Mouse (Mus musculus) intestine, postnatal 0 days (tissue): ENCODE measurements at regions not wholly inside any gene's neighbourhood (a gene's known extent, or its start where the extent isn't known, plus 50 kb on each side); places are given as distances from the start of the nearest gene placed in this dataset.

Experiments used
- ATAC-seq: fragments of 200-750 bp; cut with Nextera tagmentation; 2 replicates; pipeline ENCODE4 v1.8.0; 2017; ENCODE audit warnings: mild to moderate bottlenecking, moderate TSS enrichment, moderate library complexity
- H3K27ac ChIP-seq: fragments of 300-500 bp; sonication (generic); 2 replicates; pipeline ENCODE4 v1.5.1; 2014; ENCODE audit warnings: mild to moderate bottlenecking, low read depth, low read length, moderate library complexity
- H3K27me3 ChIP-seq: fragments of 300-500 bp; sonication (generic); replicated peaks from 2 replicates; pipeline ENCODE4 v1.6.1; 2014; ENCODE audit warnings: low read length, mixed read lengths; ENCODE audit not compliant: control insufficient read depth, insufficient read depth
- H3K36me3 ChIP-seq: fragments of 300-500 bp; sonication (generic); 2 replicates; pipeline ENCODE4 v1.6.1; 2014; ENCODE audit warnings: mild to moderate bottlenecking, moderate library complexity; ENCODE audit not compliant: control insufficient read depth, insufficient read depth
- H3K4me1 ChIP-seq: fragments of 300-500 bp; sonication (generic); replicated peaks from 2 replicates; pipeline ENCODE4 v1.6.1; 2014; ENCODE audit warnings: antibody characterized with exemption, low read length, mixed read lengths; ENCODE audit not compliant: control insufficient read depth, insufficient read depth
- H3K4me2 ChIP-seq: fragments of 300-500 bp; sonication (generic); replicated peaks from 2 replicates; pipeline ENCODE4 v1.6.1; 2014; ENCODE audit warnings: low read depth, mild to moderate bottlenecking, moderate library complexity
- H3K4me3 ChIP-seq: fragments of 300-500 bp; sonication (generic); 2 replicates; pipeline ENCODE4 v1.5.1; 2014; ENCODE audit warnings: low read depth, low read length
- H3K9ac ChIP-seq: fragments of 300-500 bp; sonication (generic); 2 replicates; pipeline ENCODE4 v1.6.1; 2014; ENCODE audit warnings: mild to moderate bottlenecking, low read depth, low read length
- H3K9me3 ChIP-seq: fragments of 300-500 bp; sonication (generic); 2 replicates; pipeline ENCODE4 v1.6.1; 2016; ENCODE audit warnings: mixed run types; ENCODE audit not compliant: control insufficient read depth
- CTCF ChIP-seq: sonication (generic); IDR thresholded peaks from 2 replicates; pipeline ENCODE4 v1.5.1; 2016; ENCODE audit warnings: low read depth, mild to moderate bottlenecking, control low read depth, antibody characterized with exemption, moderate library complexity
- WGBS: fragments of 180-500 bp; shearing (Covaris S2); extraction: QIAGEN DNeasy Blood & Tissue Kit; methylation state at CpG from one replicate; pipeline ENCODE4 v1.1.7; 2014; 5-methylcytosine and 5-hydroxymethylcytosine counted together

GRCm38 (mm10) chr7:136159136-136159535 lies 443.0 kb upstream of the Mki67 start:
- Histone ChIP-seq H3K27ac (no peak overlapping the region), H3K9me3 (no peaks in the 10 kb centered on the region), H3K4me1 (no peaks in the 10 kb centered on the region), H3K9ac (no peak overlapping the region), H3K27me3 (no peaks in the 10 kb centered on the region), H3K36me3 (no peaks in the 10 kb centered on the region), H3K4me2 (no peak overlapping the region), H3K4me3 (no peak overlapping the region)
- no peak for ATAC-seq
- no peak for TF ChIP-seq CTCF
- 48% methylated on average over 4 of the region's 4 CpGs for WGBS

GRCm38 (mm10) chr7:136161526-136161925 lies 445.4 kb upstream of the Mki67 start:
- Histone ChIP-seq H3K4me3 (no peak overlapping the region), H3K27me3 (no peaks in the 10 kb centered on the region), H3K9ac (no peak overlapping the region), H3K4me2 (no peak overlapping the region), H3K36me3 (no peaks in the 10 kb centered on the region), H3K4me1 (no peaks in the 10 kb centered on the region), H3K9me3 (no peaks in the 10 kb centered on the region), H3K27ac (no peak overlapping the region)
- no peak for ATAC-seq
- TF ChIP-seq CTCF = no peak
- WGBS = 81% methylated on average over 2 of the region's 2 CpGs

- Histone ChIP-seq H3K27ac (no peak overlapping the region), H3K4me1 (no peaks in the 10 kb centered on the region), H3K9ac (no peak overlapping the region), H3K4me2 (no peak overlapping the region), H3K27me3 (no peaks in the 10 kb centered on the region), H3K36me3 (no peaks in the 10 kb centered on the region), H3K9me3 (no peaks in the 10 kb centered on the region), H3K4me3 (no peak overlapping the region)
- no peak for TF ChIP-seq CTCF
- WGBS = 64% methylated on average over 5 of the region's 5 CpGs
- no peak for ATAC-seq
Measured at GRCm38 (mm10) chr7:136164834-136165233, 448.7 kb upstream of the Mki67 start.

GRCm38 (mm10) chr7:136169261-136169660 lies 453.1 kb upstream of the Mki67 start:
- H3K4me1 ChIP-seq = no peaks in the 10 kb centered on the region
- H3K9me3 ChIP-seq = no peaks in the 10 kb centered on the region
- ATAC-seq = no peak
- no peaks in the 10 kb centered on the region for H3K36me3 ChIP-seq
- no peak for TF ChIP-seq CTCF
- no peak overlapping the region for H3K9ac ChIP-seq
- H3K27me3 ChIP-seq = no peaks in the 10 kb centered on the region
- H3K4me3 ChIP-seq = no peak overlapping the region
- 69% methylated on average over 4 of the region's 4 CpGs for WGBS
- no peak overlapping the region for H3K27ac ChIP-seq
- no peak overlapping the region for H3K4me2 ChIP-seq

GRCm38 (mm10) chr7:136176373-136176772 lies 460.2 kb upstream of the Mki67 start:
- Histone ChIP-seq H3K9me3 (0 out of 2 replicates have a peak, but pooled peaks cover 5% of the 10 kb centered on the region), H3K27me3 (no peaks in the 10 kb centered on the region), H3K4me3 (no peak overlapping the region), H3K36me3 (no peaks in the 10 kb centered on the region), H3K27ac (no peak overlapping the region), H3K4me2 (no peak overlapping the region), H3K4me1 (no peaks in the 10 kb centered on the region; the same call in 1 of the 2 replicates), H3K9ac (no peak overlapping the region)
- ATAC-seq = no peak
- TF ChIP-seq CTCF = no peak

- no peak overlapping the region for H3K4me3 ChIP-seq
- TF ChIP-seq CTCF = no peak
- no peak overlapping the region for H3K27ac ChIP-seq
- H3K9ac ChIP-seq = no peak overlapping the region
- no peaks in the 10 kb centered on the region for H3K27me3 ChIP-seq
- H3K9me3 ChIP-seq = 0 out of 2 replicates have a peak, but pooled peaks cover 5% of the 10 kb centered on the region
- H3K36me3 ChIP-seq = no peaks in the 10 kb centered on the region
- ATAC-seq = no peak
- WGBS = 65% methylated on average over 6 of the region's 6 CpGs
- H3K4me1 ChIP-seq = no peaks in the 10 kb centered on the region; the same call in 1 of the 2 replicates
- no peak overlapping the region for H3K4me2 ChIP-seq
Measured at GRCm38 (mm10) chr7:136180996-136181395, 464.8 kb upstream of the Mki67 start.

- TF ChIP-seq CTCF = no peak
- H3K4me1 ChIP-seq = no peaks in the 10 kb centered on the region; the same call in 1 of the 2 replicates
- no peaks in the 10 kb centered on the region for H3K36me3 ChIP-seq
- H3K27ac ChIP-seq = no peak overlapping the region
- H3K4me3 ChIP-seq = no peak overlapping the region
- H3K27me3 ChIP-seq = no peaks in the 10 kb centered on the region
- H3K9ac ChIP-seq = no peak overlapping the region
- H3K9me3 ChIP-seq = 0 out of 2 replicates have a peak, but pooled peaks cover 3% of the 10 kb centered on the region
- ATAC-seq = no peak
- H3K4me2 ChIP-seq = no peak overlapping the region
- 61% methylated on average over 5 of the region's 5 CpGs for WGBS
Measured at GRCm38 (mm10) chr7:136182101-136182500, 465.9 kb upstream of the Mki67 start.
